8 mouse cellular contexts compared by ENCODE assay signal in genomic region chr9:66124681-66125542, GRCm38 (mm10). TPM values are rescaled to one million over a fixed set of nuclear protein-coding genes. Genes with fewer than 3 reads are reported as not detected.
DNase-seq lines count a peak whose midpoint lies in the region; ATAC-seq lines count a peak whose summit lies in the region.

No protein-coding gene starts in this region.

- H3K27me3 ChIP-seq in heart, embryonic 14.5 days (ENCODE audit: control insufficient read depth, insufficient read depth, low read length), result no peaks in the 10 kb centered on the region
- no peaks in the 10 kb centered on the region for H3K27me3 ChIP-seq in liver, embryonic 13.5 days
- H3K27me3 ChIP-seq in stomach, embryonic 16.5 days (ENCODE audit: control insufficient read depth, insufficient read depth, low read length), result no peaks in the 10 kb centered on the region

- H3K36me3 ChIP-seq in heart, embryonic 14.5 days (ENCODE audit: control insufficient read depth, insufficient read depth, low read length), result 0 out of 2 replicates have a peak, but pooled peaks cover 6% of the 10 kb centered on the region
- peaks cover 9% of the 10 kb centered on the region for H3K36me3 ChIP-seq in liver, embryonic 13.5 days
- H3K36me3 ChIP-seq in stomach, embryonic 16.5 days (ENCODE audit: control insufficient read depth, insufficient read depth, low read length), result no peaks in the 10 kb centered on the region; the same call in 1 of the 2 replicates

- peak overlapping the region; percentile 85 for H3K4me2 ChIP-seq in heart, embryonic 14.5 days (ENCODE audit: low read length)
- peak overlapping the region; percentile 83 for H3K4me2 ChIP-seq in liver, embryonic 13.5 days
- H3K4me2 ChIP-seq in stomach, embryonic 16.5 days (ENCODE audit: low read depth, low read length), result peak overlapping the region; percentile 76

- peak overlapping the region; percentile 73 to 87 for H3K27ac ChIP-seq in heart, embryonic 14.5 days (replicated peaks in 1 of 2; ENCODE audit: control insufficient read depth in 1 of 2, insufficient read depth in 1 of 2, low read depth in 2 of 2, low read length in 2 of 2)
- peak overlapping the region; percentile 93 for H3K27ac ChIP-seq in liver, embryonic 13.5 days
- H3K27ac ChIP-seq in stomach, embryonic 16.5 days (ENCODE audit: low read length), result peak overlapping the region; percentile 85

- H3K4me3 ChIP-seq in heart, embryonic 14.5 days (ENCODE audit: control insufficient read depth in 1 of 2, insufficient read depth in 1 of 2, low read depth in 1 of 2, low read length in 2 of 2), result peak overlapping the region; percentile 74 to 77
- peak overlapping the region; percentile 91 for H3K4me3 ChIP-seq in liver, embryonic 13.5 days (replicated peaks)
- H3K4me3 ChIP-seq in stomach, embryonic 16.5 days (replicated peaks; ENCODE audit: low read length), result peak overlapping the region; percentile 71

- 18% methylated on average over 33 of the region's 33 CpGs for WGBS in heart, embryonic 14.5 days
- WGBS in liver, embryonic 13.5 days (ENCODE audit: insufficient replicate concordance), result 9% methylated on average over 33 of the region's 33 CpGs
- 14% methylated on average over 33 of the region's 33 CpGs for WGBS in stomach, embryonic 16.5 days

- no peaks in the 10 kb centered on the region for H3K9me3 ChIP-seq in heart, embryonic 14.5 days (ENCODE audit: control insufficient read depth, low read length)
- H3K9me3 ChIP-seq in liver, embryonic 13.5 days (replicated peaks), result no peaks in the 10 kb centered on the region
- H3K9me3 ChIP-seq in stomach, embryonic 16.5 days (replicated peaks; ENCODE audit: control insufficient read depth, low read length), result no peaks in the 10 kb centered on the region

- peaks cover 4 to 22% of the 10 kb centered on the region in 2 experiments; a peak in 3 of 4 replicates for H3K4me1 ChIP-seq in heart, embryonic 14.5 days (ENCODE audit: control insufficient read depth in 2 of 2, insufficient read depth in 2 of 2, low read length in 2 of 2)
- H3K4me1 ChIP-seq in liver, embryonic 13.5 days (replicated peaks), result peaks cover 80% of the 10 kb centered on the region
- peaks cover 21% of the 10 kb centered on the region for H3K4me1 ChIP-seq in stomach, embryonic 16.5 days (ENCODE audit: control insufficient read depth, insufficient read depth, low read length)

- peak overlapping the region; percentile 87 for H3K9ac ChIP-seq in heart, embryonic 14.5 days (ENCODE audit: low read length)
- peak overlapping the region; percentile 93 for H3K9ac ChIP-seq in liver, embryonic 13.5 days
- H3K9ac ChIP-seq in stomach, embryonic 16.5 days (ENCODE audit: low read length), result peak overlapping the region; percentile 90

- peak; percentile 95 for DNase-seq in c-Kit-negative CD71-positive TER-119-positive erythroid progenitor cells, embryonic 14.5 days (ENCODE audit: low read depth, low spot score)
- peak; percentile 95 for DNase-seq in fibroblast of lung, adult 2 months (ENCODE audit: low read depth)
- DNase-seq in kidney, postnatal 14 days, result peak; percentile 98
- DNase-seq in liver, embryonic 13.5 days, result peak; percentile 99
- DNase-seq in neural tube, embryonic 10.5 days (ENCODE audit: extremely low spot score, low spot score), result peak; percentile 98

- peak; percentile 82 for ATAC-seq in CD4-positive, CD25-positive, alpha-beta regulatory T cell, adult 4 months
- ATAC-seq in heart, embryonic 14.5 days (ENCODE audit: insufficient number of reproducible peaks, insufficient read depth, low FRiP score, low read depth), result peak; percentile 96
- peak; percentile 93 for ATAC-seq in liver, embryonic 13.5 days (ENCODE audit: low read depth)
- ATAC-seq in stomach, embryonic 16.5 days (ENCODE audit: insufficient read depth, low FRiP score), result peak; percentile 99

RNA-seq across cellular contexts. Expression of gene Snx1, which starts 1.5 kb away (rescaled TPM):
- 10 to 100 TPM; 94.0 to 96.9 TPM for polyA plus RNA-seq in CD4-positive, CD25-positive, alpha-beta regulatory T cell, adult 4 months (2017; shearing (Covaris generic))
- polyA plus RNA-seq in heart, embryonic 14.5 days (2014; fragmentation: Nextera tagmentation; extraction: Ambion mirVana), result 63.8 and 65.1 TPM in 2 replicates
- polyA plus RNA-seq in liver, embryonic 13.5 days (2015; fragmentation: Nextera tagmentation; extraction: Ambion mirVana), result 79.7 and 94.6 TPM in 2 replicates
- 121 and 122 TPM in 2 replicates for polyA plus RNA-seq in stomach, embryonic 16.5 days (2015; fragmentation: Nextera tagmentation; extraction: Ambion mirVana)

RNA-seq across cellular contexts. Expression of gene Ciao2a, which starts 1.5 kb away (rescaled TPM):
- polyA plus RNA-seq in CD4-positive, CD25-positive, alpha-beta regulatory T cell, adult 4 months (2017; shearing (Covaris generic)), result 100 to 1,000 TPM; 142 to 150 TPM
- polyA plus RNA-seq in heart, embryonic 14.5 days (2014; fragmentation: Nextera tagmentation; extraction: Ambion mirVana), result 163 and 172 TPM in 2 replicates
- polyA plus RNA-seq in liver, embryonic 13.5 days (2015; fragmentation: Nextera tagmentation; extraction: Ambion mirVana), result 196 and 222 TPM in 2 replicates
- 144 and 158 TPM in 2 replicates for polyA plus RNA-seq in stomach, embryonic 16.5 days (2015; fragmentation: Nextera tagmentation; extraction: Ambion mirVana)

RNA-seq across cellular contexts. Expression of gene Dapk2, which starts 33.1 kb away (rescaled TPM):
- under 1 TPM in 1 of 2 experiments, not detected in 1; 0.81 TPM for polyA plus RNA-seq in CD4-positive, CD25-positive, alpha-beta regulatory T cell, adult 4 months (2017; shearing (Covaris generic))
- polyA plus RNA-seq in heart, embryonic 14.5 days (2014; fragmentation: Nextera tagmentation; extraction: Ambion mirVana), result 4.8 and 5.7 TPM in 2 replicates
- 20.5 and 23.8 TPM in 2 replicates for polyA plus RNA-seq in liver, embryonic 13.5 days (2015; fragmentation: Nextera tagmentation; extraction: Ambion mirVana)
- polyA plus RNA-seq in stomach, embryonic 16.5 days (2015; fragmentation: Nextera tagmentation; extraction: Ambion mirVana), result 7.6 and 10.2 TPM in 2 replicates

RNA-seq across cellular contexts. Expression of gene Snx22, which starts 55.4 kb away (rescaled TPM):
- 1 to 10 TPM; 1.5 to 2.6 TPM for polyA plus RNA-seq in CD4-positive, CD25-positive, alpha-beta regulatory T cell, adult 4 months (2017; shearing (Covaris generic))
- 1.2 and 1.6 TPM in 2 replicates for polyA plus RNA-seq in heart, embryonic 14.5 days (2014; fragmentation: Nextera tagmentation; extraction: Ambion mirVana)
- 29.2 and 31.4 TPM in 2 replicates for polyA plus RNA-seq in liver, embryonic 13.5 days (2015; fragmentation: Nextera tagmentation; extraction: Ambion mirVana)
- 3.1 and 4.3 TPM in 2 replicates for polyA plus RNA-seq in stomach, embryonic 16.5 days (2015; fragmentation: Nextera tagmentation; extraction: Ambion mirVana)

Comparison
In these comparisons a context has a peak if more than half of its experiments do, and no peak if none do; other contexts are left out.
1. Peak in every context shown above with its lines: DNase-seq, ATAC-seq, H3K4me3 ChIP-seq and H3K27ac ChIP-seq.